Mouse (Mus musculus) right cerebral cortex, adult 18-20 months (tissue): ENCODE measurements at regions not wholly inside any gene's neighbourhood (a gene's known extent, or its start where the extent isn't known, plus 50 kb on each side); places are given as distances from the start of the nearest gene placed in this dataset.
A peak's percentile ranks its signal among the peaks of the same experiment; 100 is the strongest.
"Not testable (repeated sequence)": the region's sequence is repeated elsewhere in the genome, so short reads cannot be mapped to it uniquely, and the experiment has no call there.

Experiments
- DNase-seq: peaks from one replicate; pipeline ENCODE4 v3.0.0; 2022; ENCODE audit warnings: mixed read lengths

GRCm38 (mm10) chr3:120477934-120478333 lies 693.6 kb downstream of the Rwdd3 start:
- DNase-seq, result no peak

GRCm38 (mm10) chr3:120477232-120477631 lies 693.0 kb upstream of the Ptbp2 start:
- no peak for DNase-seq

- DNase-seq, result peak; percentile 37
These were observed 689.4 kb upstream of the Ptbp2 start for GRCm38 (mm10) chr3:120473645-120474038.

- DNase-seq, result peak; percentile 1
These were observed 688.7 kb upstream of the Ptbp2 start for GRCm38 (mm10) chr3:120472687-120473644.

GRCm38 (mm10) chr3:120471878-120472444 lies 687.7 kb upstream of the Ptbp2 start:
- DNase-seq, result no peak

GRCm38 (mm10) chr3:120468887-120469286 lies 684.6 kb upstream of the Ptbp2 start:
- no peak for DNase-seq

- DNase-seq, result no peak
These were observed 676.5 kb upstream of the Ptbp2 start for GRCm38 (mm10) chr3:120460717-120461116.

GRCm38 (mm10) chr3:120457912-120458311 lies 673.6 kb upstream of the Ptbp2 start:
- no peak for DNase-seq

GRCm38 (mm10) chr3:120441127-120441526 lies 656.9 kb upstream of the Ptbp2 start:
- peak; percentile 4 for DNase-seq

- no peak for DNase-seq
These were observed 646.0 kb upstream of the Ptbp2 start for GRCm38 (mm10) chr3:120430285-120430684.

- DNase-seq, result no peak
These were observed 632.4 kb upstream of the Ptbp2 start for GRCm38 (mm10) chr3:120416634-120417033.

GRCm38 (mm10) chr3:120375688-120376289 lies 591.5 kb upstream of the Ptbp2 start:
- no peak for DNase-seq

- DNase-seq, result no peak
These were observed 558.6 kb upstream of the Ptbp2 start for GRCm38 (mm10) chr3:120342747-120343377.

GRCm38 (mm10) chr3:120341882-120342281 lies 557.6 kb upstream of the Ptbp2 start:
- DNase-seq, result no peak

GRCm38 (mm10) chr3:120335843-120336585 lies 551.7 kb upstream of the Ptbp2 start:
- DNase-seq, result no peak

GRCm38 (mm10) chr3:120307042-120307441 lies 522.8 kb upstream of the Ptbp2 start:
- not testable (repeated sequence) for DNase-seq

GRCm38 (mm10) chr3:120305608-120306007 lies 521.3 kb upstream of the Ptbp2 start:
- no peak for DNase-seq
